Mouse (Mus musculus) testis, adult 2 months (tissue): Measurements from ENCODE around the gene Creg2.

Experiments
- CTCF ChIP-seq: fragments of 200-500 bp; IDR thresholded peaks from 2 replicates; pipeline ENCODE4 v1.5.1; 2012; ENCODE audit warnings: low read depth, mild to moderate bottlenecking, inconsistent platforms, low read length, moderate library complexity; ENCODE audit not compliant: control insufficient read depth, insufficient read depth, insufficient replicate concordance
- POLR2A ChIP-seq: fragments of 200-500 bp; IDR thresholded peaks from 2 replicates; pipeline ENCODE4 v1.6.1; 2012; ENCODE audit warnings: low read depth, mild to moderate bottlenecking, inconsistent platforms, low read length, moderate library complexity; ENCODE audit not compliant: control insufficient read depth

DNA sequence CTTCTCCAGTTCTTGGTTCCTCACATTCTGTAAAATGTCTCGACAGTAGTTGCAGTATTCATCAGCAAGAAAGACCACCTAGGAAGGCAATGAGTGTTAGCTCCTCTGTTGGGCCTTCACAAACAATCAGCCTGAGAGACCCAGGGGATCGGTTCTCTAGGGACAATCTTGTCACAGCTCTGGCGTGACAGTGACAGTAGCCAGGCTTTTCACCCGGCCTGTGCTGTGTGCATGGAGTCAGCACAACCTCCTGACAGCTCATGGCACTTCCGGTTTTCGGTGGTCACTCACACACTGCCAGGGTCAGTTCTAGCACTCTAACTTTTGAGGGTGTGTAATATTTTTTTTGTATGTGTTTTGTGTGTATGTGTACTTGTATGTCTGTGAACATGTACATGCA, 37.3 kb upstream of the Creg2 start:
- TF ChIP-seq POLR2A, result no peak
- TF ChIP-seq CTCF, result no peak
